Mouse (Mus musculus) frontal cortex, postnatal 25 days (tissue): ENCODE results near the gene Sdk1.

ENCODE experiments used
- DNase-seq, 2 experiments: peaks; one replicate each; pipeline ENCODE4 v3.0.0; 2022; ENCODE audit warnings: low spot score in 2 of 2

Sdk1 gene

GRCm38 (mm10) chr5:141889766-141890165, 648.5 kb downstream of the Sdk1 start:
- DNase-seq: no peak

- DNase-seq: no peak
Observed at GRCm38 (mm10) chr5:141896402-141896801, 655.1 kb downstream of the Sdk1 start.

GRCm38 (mm10) chr5:141897481-141897880, 656.2 kb downstream of the Sdk1 start:
- no peak for DNase-seq

GRCm38 (mm10) chr5:141899751-141900150, 658.5 kb downstream of the Sdk1 start:
- no peak for DNase-seq

DNA sequence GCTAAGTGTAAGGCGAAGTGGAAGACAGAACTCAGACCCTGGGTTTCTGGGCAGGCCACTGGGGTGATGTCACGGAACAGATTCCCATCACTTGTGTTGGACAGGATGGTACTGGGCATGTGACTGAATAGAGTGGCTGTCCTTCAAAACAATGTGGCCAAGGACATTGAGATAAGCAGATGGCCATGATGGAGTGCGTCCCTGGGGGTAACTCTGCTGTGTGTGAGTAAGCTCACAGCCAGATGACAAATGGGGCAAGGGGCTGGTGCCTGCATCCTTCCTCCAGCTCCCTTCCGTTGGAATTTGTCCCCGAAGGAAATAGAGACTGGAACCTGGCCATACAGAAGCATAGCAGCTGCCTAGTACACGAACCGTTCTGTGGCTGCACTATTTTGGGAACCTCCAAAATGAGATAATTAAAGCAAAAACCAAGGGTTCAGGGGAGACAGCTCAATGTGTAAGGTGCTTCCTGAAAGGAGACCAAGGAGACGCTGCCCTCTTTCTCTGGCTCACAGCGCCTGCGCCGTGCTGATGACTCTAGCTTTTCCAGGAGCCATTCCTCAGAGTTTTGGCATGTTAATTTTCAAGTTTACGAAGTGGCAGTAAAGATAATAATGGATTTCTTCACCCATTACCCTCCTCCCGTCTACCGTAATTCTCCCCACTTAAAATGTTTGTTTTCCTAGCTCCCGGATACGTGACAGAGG, 661.4 kb downstream of the Sdk1 start:
- no peak for DNase-seq

GRCm38 (mm10) chr5:141910444-141910843, 669.2 kb downstream of the Sdk1 start:
- DNase-seq: no peak

DNA sequence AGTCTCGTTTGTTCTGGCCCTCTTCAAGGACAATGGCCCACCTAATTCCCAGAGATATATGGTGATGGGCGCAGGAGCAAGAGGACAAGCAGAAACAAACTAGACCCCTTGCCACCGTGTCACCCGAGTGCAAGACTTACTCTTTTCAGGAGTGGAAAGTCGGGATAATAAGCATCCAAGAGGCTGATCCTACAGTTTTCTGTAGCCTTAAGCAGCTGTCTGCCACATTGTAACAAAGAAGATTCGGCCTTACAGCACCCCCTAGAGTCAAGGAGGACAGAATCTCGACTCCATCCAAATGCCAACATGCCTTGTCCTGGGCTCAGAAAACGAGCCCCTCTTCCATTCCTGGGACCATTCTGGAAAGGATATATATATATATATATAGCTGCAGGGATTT, 669.6 kb downstream of the Sdk1 start:
- DNase-seq: no peak

DNA sequence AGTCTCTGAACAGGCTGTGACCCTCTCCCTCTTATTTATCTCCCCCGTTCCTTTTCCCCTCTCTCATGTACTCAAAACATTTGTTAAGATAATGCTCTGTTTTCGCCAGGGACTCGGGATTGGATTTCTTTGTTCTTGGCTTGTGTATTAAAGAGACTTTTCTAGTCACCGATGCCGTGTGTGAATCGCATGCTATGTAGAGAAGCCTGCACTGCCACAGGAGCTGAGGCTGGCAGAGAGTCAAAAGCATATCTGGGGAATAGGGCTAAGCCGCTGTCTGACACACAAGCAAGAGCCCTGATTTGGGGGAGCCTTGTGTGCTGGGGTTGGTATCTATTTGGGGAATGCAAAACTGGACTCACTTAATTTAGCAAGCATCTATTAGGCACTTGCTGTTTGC, 671.6 kb downstream of the Sdk1 start:
- no peak for DNase-seq

DNA sequence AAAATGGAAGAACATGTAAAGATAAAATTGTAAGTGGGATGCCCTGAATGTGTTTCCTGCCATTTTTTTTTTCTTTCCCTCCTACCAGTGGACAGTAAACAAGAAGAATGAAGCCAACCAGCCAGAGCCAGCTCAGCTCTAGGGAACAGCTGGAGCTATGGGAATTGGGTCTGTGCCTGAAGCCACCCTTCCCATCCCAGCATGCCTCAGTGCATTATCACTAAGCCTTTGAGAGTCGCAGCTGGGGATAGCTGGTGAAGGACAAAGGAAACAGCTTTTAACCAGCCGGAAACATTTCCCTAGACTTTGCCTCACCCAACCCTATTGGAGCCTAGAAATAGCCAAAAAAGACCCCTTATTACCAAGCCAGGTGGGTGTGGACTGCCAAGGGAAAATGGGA, 675.7 kb downstream of the Sdk1 start:
- no peak for DNase-seq

- DNase-seq: no peak
Observed at GRCm38 (mm10) chr5:141939000-141939399, 697.7 kb downstream of the Sdk1 start.

DNA sequence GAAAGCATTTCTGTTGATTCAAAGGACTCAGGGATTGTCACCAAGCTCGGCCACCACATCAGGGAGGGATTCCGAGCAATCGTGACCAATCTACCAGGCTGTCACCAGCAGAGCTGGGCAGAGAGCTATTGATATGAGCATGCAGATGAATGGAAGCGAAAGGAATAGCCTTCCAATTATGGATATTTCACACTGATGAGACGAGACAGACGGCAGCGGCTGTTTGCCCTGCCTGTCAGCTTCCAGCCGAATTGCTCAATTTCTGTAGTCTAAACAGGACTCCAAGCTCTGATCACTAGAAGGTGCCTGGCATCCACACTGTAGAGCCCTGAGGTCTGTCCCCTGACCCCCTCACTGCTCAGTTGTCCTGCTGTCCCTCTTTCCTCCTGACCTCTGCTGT, 699.3 kb downstream of the Sdk1 start:
- DNase-seq: no peak

DNA sequence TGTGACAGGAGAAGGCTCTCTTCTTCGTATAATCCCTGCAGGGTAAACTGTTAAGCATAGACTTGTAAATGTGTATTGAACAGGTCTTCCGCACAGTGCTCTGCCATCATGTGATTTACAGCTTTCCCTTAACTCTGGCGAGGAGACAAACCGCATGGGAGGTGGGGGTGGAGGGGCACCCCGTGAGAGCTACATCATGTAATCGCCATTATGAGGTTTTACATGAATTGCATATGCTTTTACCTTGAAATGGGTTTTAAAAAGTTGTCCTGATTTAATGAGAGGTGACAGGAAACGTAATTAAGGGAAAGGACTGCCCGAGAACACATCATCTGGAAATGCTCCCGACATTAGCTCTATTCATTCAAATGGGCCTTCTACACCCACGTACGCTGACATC, 709.5 kb downstream of the Sdk1 start:
- DNase-seq: no peak

DNA sequence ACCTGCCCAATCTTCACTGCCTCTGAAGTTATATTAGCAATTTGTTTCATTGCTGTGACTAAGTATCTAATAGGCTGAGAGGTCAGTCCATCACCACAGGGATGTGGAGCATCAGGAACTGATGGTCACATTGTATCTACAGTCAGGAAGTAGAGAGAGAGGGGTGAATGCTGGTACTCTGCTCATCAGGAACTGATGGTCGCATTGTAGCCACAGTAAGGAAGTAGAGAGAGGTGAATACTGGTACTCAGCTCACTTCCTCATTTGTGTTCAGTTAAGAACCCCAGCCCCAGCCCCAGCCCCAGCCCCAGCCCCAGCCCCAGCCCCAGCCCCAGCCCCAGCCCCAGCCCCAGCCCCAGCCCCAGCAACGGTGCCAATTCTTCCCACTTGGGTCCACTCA, 711.0 kb downstream of the Sdk1 start:
- DNase-seq: no peak

GRCm38 (mm10) chr5:141952708-141953490, 711.6 kb downstream of the Sdk1 start:
- DNase-seq: no peak

DNA sequence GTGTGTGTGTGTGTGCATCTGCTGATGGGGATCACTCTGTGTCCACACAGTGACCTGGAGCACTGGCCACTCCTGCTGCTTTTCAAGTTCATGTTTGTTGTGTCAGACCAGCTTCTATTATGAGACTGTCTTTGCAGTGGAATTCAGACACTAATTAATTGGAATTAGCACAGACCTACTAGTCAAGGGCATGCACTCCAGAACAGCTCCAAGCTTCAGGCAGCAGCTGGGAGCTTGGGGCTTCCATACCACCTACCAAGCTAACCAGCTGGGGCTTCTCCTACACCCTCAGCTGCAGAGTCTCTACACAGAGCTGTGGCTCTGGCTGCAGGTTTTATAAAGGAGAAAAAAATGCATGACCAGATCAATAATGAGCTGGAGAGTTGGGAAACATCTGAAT, 729.8 kb downstream of the Sdk1 start:
- no peak for DNase-seq

DNA sequence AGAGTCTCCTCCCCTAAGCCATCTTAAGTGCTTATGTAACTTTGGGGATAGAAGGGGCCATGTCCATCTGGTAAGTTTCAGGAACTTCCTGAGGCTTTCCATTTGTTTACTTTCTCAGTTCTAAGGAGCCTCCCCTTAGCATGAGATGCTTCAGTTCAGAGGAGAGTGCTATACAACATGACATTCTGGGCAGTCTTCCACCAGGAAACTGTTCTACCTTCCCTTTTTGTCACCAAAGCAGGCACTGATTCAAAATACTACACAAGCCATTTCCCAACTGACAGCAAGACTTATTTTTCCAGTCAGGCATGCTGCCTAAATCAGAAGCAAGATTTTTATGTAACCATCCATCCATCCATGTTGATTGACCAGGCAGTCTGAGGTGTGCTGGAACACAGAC, 738.2 kb downstream of the Sdk1 start:
- no peak for DNase-seq

- no peak for DNase-seq
Observed at GRCm38 (mm10) chr5:141980746-141981145, 739.5 kb downstream of the Sdk1 start.

- no peak for DNase-seq
Observed at GRCm38 (mm10) chr5:141984322-141984721, 743.0 kb downstream of the Sdk1 start.

DNA sequence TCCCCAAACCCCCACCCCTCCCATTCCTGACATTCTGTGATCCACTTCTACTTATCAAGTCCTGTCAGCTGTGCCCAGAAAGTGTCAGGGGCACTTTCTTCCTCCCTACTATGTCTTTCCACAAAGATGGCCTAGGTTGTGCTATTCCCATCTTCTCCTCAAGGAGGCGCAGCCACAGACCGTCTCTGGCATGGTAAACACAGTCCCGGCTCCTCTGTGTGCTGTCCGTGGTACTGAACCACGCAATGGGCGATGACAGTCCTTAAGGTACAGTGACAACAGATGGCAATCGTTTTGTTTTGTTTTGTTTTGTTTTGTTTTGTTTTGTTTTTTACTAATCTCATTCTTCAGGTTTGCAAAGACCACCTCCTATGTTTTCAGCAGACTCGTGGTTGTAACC, 743.7 kb downstream of the Sdk1 start:
- peak; percentile 10 to 24 for DNase-seq

GRCm38 (mm10) chr5:141985551-141985950, 744.3 kb downstream of the Sdk1 start:
- DNase-seq: no peak

DNA sequence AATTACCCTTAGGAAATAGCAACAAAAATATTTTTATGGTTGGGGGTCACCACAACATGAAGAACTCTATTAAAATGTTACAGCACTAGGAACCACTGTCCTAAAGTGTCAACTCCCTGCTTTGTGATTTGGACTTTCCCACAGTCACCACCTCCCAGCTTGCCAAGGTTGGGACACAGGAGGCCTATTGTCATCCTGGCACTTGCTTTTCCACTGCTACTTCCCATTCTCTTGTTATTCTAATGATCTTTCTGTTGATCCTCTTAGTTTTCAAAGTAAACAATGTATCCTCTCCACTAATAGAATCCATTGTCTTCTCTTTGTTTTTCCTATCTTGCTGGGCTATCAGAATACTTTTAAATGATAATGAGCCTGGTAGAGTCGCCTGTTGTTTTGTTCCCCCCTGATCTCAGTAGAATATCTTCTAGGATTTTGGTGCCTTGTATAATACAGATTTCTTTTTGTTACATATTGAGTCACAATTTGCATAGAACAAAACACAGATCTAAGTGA, 746.1 kb downstream of the Sdk1 start:
- DNase-seq: no peak

DNA sequence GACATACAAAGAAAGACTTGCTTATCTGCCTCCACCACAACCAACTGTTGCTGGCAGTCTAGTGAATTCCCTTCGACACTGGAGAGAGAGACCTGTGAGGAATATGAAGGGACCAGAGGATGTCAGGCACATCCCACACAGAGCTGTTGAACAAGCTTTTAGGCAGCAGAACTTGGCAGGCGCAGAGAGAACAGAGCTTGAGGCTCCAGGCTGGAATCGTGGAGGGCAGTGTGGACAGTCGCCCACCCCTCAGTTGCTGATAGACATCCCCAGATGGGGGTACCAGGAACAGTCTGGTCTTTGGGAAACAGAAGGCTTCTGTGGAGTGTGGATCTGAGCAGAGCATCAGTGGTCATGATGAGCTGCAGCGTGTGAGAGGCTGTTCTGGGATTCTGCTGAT, 747.4 kb downstream of the Sdk1 start:
- no peak for DNase-seq

DNA sequence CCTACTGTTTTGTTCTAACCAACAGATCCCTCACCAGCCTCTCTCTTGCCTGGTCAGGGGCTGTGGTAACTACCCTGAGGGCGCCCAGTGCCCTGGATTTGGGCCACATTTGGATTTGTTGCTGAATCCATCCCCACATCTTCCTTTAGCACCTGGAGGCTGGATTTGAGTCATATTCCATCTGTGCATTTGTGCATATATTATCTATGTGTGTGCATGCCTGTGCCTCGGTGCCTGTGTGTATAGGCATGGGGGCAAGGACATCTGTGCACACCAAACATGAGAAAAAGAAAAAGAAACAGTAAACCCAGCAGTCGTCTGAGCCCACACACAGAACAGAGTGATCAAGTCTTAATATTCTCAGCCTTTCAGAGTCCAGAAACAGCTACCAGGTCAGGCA, 752.9 kb downstream of the Sdk1 start:
- no peak for DNase-seq
